Mouse (Mus musculus) thymus, adult 2 months (tissue): Measurements from ENCODE around the gene Bhlhe41.

Experiments used
- CTCF ChIP-seq: fragments of 200-500 bp; IDR thresholded peaks from 2 replicates; pipeline ENCODE4 v1.5.1; 2012; ENCODE audit warnings: mild to moderate bottlenecking, control low read depth, low read length, moderate library complexity, borderline replicate concordance; ENCODE audit not compliant: control insufficient read depth, poor library complexity, insufficient read depth; ENCODE audit errors: extremely low read depth
- POLR2A ChIP-seq: fragments of 200-500 bp; IDR thresholded peaks from 2 replicates; pipeline ENCODE4 v1.6.1; 2012; ENCODE audit warnings: mild to moderate bottlenecking, low read length, control low read depth, moderate library complexity; ENCODE audit not compliant: control insufficient read depth, poor library complexity, insufficient read depth; ENCODE audit errors: extremely low read depth

GRCm38 (mm10) chr6:145880609-145881008, 15.3 kb upstream of the Bhlhe41 start:
- no peak for TF ChIP-seq CTCF
- TF ChIP-seq POLR2A, result no peak
